Comparison of ENCODE assay signal across 8 mouse cellular contexts in the genomic region with DNA sequence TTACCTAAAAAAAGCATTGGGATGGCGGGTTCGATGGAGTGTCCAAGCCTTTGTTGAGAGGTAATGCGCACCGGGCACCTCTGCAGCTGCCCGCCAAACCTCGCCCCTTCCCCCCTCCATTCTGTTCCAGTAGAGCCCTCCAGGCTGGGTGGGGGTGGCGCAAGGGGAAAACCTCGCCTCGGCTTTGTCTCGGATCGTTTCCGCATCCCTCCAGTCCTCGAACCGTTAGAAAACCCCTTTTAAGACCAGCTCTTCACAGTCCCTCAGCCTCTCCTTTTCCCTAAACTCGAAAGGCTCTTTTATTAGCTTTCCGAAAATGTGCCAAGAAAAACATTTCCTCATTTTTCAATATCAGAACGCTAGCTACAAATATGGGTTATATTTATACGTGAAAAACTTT. TPM values are rescaled to one million over a fixed set of nuclear protein-coding genes. Genes with fewer than 3 reads are reported as not detected.
A peak's percentile ranks its signal among the peaks of the same experiment; 100 is the strongest.
DNase-seq lines count a peak whose midpoint lies in the region; ATAC-seq lines count a peak whose summit lies in the region.

No protein-coding gene starts in this region.

- under 1% methylated on average over 17 of the region's 18 CpGs for WGBS in embryonic facial prominence, embryonic 14.5 days
- 0% methylated on average over 18 of the region's 18 CpGs for WGBS in hindbrain, embryonic 12.5 days

- peak overlapping the region; percentile 97 for H3K27ac ChIP-seq in embryonic facial prominence, embryonic 14.5 days (replicated peaks; ENCODE audit: low read depth, low read length)
- peak overlapping the region; percentile 99 for H3K27ac ChIP-seq in hindbrain, embryonic 12.5 days

- H3K4me3 ChIP-seq in embryonic facial prominence, embryonic 14.5 days (ENCODE audit: low read depth, low read length): peak overlapping the region; percentile 85
- H3K4me3 ChIP-seq in hindbrain, embryonic 12.5 days: peak overlapping the region; percentile 80

- peak overlapping the region; percentile 92 for H3K4me2 ChIP-seq in embryonic facial prominence, embryonic 14.5 days (ENCODE audit: low read depth, low read length)
- H3K4me2 ChIP-seq in hindbrain, embryonic 12.5 days (replicated peaks): peak overlapping the region; percentile 79; the same call in 1 of the 2 replicates

- peak overlapping the region; percentile 94 for H3K9ac ChIP-seq in embryonic facial prominence, embryonic 14.5 days (ENCODE audit: low read depth, low read length)
- peak overlapping the region; percentile 97 for H3K9ac ChIP-seq in hindbrain, embryonic 12.5 days

- DNase-seq in heart, adult 11 months: peak; percentile 95
- no peak for DNase-seq in heart, adult 8-10 months (ENCODE audit: low spot score)
- peak; percentile 87 for DNase-seq in ZHBTc4 (ENCODE audit: low read depth, low spot score)
- DNase-seq in embryonic facial prominence, embryonic 14.5 days (ENCODE audit: low spot score): peak; percentile 65
- DNase-seq in liver: peak; percentile 66
- peak; percentile 50 for DNase-seq in naive thymus-derived CD4-positive, alpha-beta T cell, adult 2 months (ENCODE audit: low read depth)

- 0 out of 2 replicates have a peak, but pooled peaks have one; percentile 3 for ATAC-seq in embryonic facial prominence, embryonic 14.5 days (ENCODE audit: low read depth)
- 0 out of 2 replicates have a peak, but pooled peaks have one; percentile 7 for ATAC-seq in hindbrain, embryonic 12.5 days (ENCODE audit: low FRiP score)
- ATAC-seq in megakaryocyte-erythroid progenitor cell, adult 5-6 weeks (replicated peaks; ENCODE audit: low FRiP score, low TSS enrichment, poor library complexity, severe bottlenecking): no peak

- no peaks in the 10 kb centered on the region for H3K9me3 ChIP-seq in embryonic facial prominence, embryonic 14.5 days (ENCODE audit: control insufficient read depth, low read length)
- no peaks in the 10 kb centered on the region for H3K9me3 ChIP-seq in hindbrain, embryonic 12.5 days (replicated peaks)

- no peaks in the 10 kb centered on the region for H3K27me3 ChIP-seq in embryonic facial prominence, embryonic 14.5 days (replicated peaks; ENCODE audit: control insufficient read depth, insufficient read depth, low read length)
- no peaks in the 10 kb centered on the region for H3K27me3 ChIP-seq in hindbrain, embryonic 12.5 days

- H3K4me1 ChIP-seq in embryonic facial prominence, embryonic 14.5 days (ENCODE audit: control insufficient read depth, insufficient read depth, low read length): peaks cover 27% of the 10 kb centered on the region
- H3K4me1 ChIP-seq in hindbrain, embryonic 12.5 days: peaks cover 44% of the 10 kb centered on the region

- peaks cover 44% of the 10 kb centered on the region for H3K36me3 ChIP-seq in embryonic facial prominence, embryonic 14.5 days (ENCODE audit: control insufficient read depth, insufficient read depth, low read length)
- peaks cover 41% of the 10 kb centered on the region for H3K36me3 ChIP-seq in hindbrain, embryonic 12.5 days

RNA-seq across cellular contexts. Expression of gene Tubb5, which starts 0.6 kb away (rescaled TPM):
- 10 to 100 TPM; 65.2 to 94.6 (median 72.1) TPM for total RNA-seq in heart, adult 8-10 months (2022)
- 736 and 832 TPM in 2 replicates for polyA plus RNA-seq in embryonic facial prominence, embryonic 14.5 days (2014; fragmentation: Nextera tagmentation; extraction: Ambion mirVana)
- 1,505 and 1,511 TPM in 2 replicates for polyA plus RNA-seq in hindbrain, embryonic 12.5 days (2016; fragmentation: Nextera tagmentation; extraction: Ambion mirVana)
- total RNA-seq in megakaryocyte-erythroid progenitor cell, adult 5-6 weeks (2014; fragmentation: Nextera tagmentation): 823 and 947 TPM in 2 replicates
- total RNA-seq in megakaryocyte-erythroid progenitor cell, adult 5-6 weeks (2017): 678 and 844 TPM in 2 replicates

RNA-seq across cellular contexts. Expression of gene Mdc1, which starts 3.8 kb away (rescaled TPM):
- 10 to 100 TPM; 11.5 to 12.8 (median 12.0) TPM for total RNA-seq in heart, adult 8-10 months (2022)
- 10.2 and 14.8 TPM in 2 replicates for polyA plus RNA-seq in embryonic facial prominence, embryonic 14.5 days (2014; fragmentation: Nextera tagmentation; extraction: Ambion mirVana)
- polyA plus RNA-seq in hindbrain, embryonic 12.5 days (2016; fragmentation: Nextera tagmentation; extraction: Ambion mirVana): 14.4 and 18.2 TPM in 2 replicates
- 71.8 and 74.8 TPM in 2 replicates for total RNA-seq in megakaryocyte-erythroid progenitor cell, adult 5-6 weeks (2014; fragmentation: Nextera tagmentation)
- 18.4 and 19.8 TPM in 2 replicates for total RNA-seq in megakaryocyte-erythroid progenitor cell, adult 5-6 weeks (2017)

RNA-seq across cellular contexts. Expression of gene Flot1, which starts 14.5 kb away (rescaled TPM):
- 100 to 1,000 TPM; 154 to 174 (median 157) TPM for total RNA-seq in heart, adult 8-10 months (2022)
- 49.0 and 49.5 TPM in 2 replicates for polyA plus RNA-seq in embryonic facial prominence, embryonic 14.5 days (2014; fragmentation: Nextera tagmentation; extraction: Ambion mirVana)
- polyA plus RNA-seq in hindbrain, embryonic 12.5 days (2016; fragmentation: Nextera tagmentation; extraction: Ambion mirVana): 50.9 and 60.3 TPM in 2 replicates
- total RNA-seq in megakaryocyte-erythroid progenitor cell, adult 5-6 weeks (2014; fragmentation: Nextera tagmentation): 68.3 and 99.7 TPM in 2 replicates
- 73.0 and 82.4 TPM in 2 replicates for total RNA-seq in megakaryocyte-erythroid progenitor cell, adult 5-6 weeks (2017)

RNA-seq across cellular contexts. Expression of gene Ier3, which starts 16.0 kb away (rescaled TPM):
- total RNA-seq in heart, adult 8-10 months (2022): 10 to 100 TPM; 31.3 to 64.3 (median 38.9) TPM
- polyA plus RNA-seq in embryonic facial prominence, embryonic 14.5 days (2014; fragmentation: Nextera tagmentation; extraction: Ambion mirVana): 10.1 and 10.3 TPM in 2 replicates
- 5.8 and 6.3 TPM in 2 replicates for polyA plus RNA-seq in hindbrain, embryonic 12.5 days (2016; fragmentation: Nextera tagmentation; extraction: Ambion mirVana)
- total RNA-seq in megakaryocyte-erythroid progenitor cell, adult 5-6 weeks (2014; fragmentation: Nextera tagmentation): 9.4 and 18.1 TPM in 2 replicates
- 16.1 and 18.2 TPM in 2 replicates for total RNA-seq in megakaryocyte-erythroid progenitor cell, adult 5-6 weeks (2017)

RNA-seq across cellular contexts. Expression of gene Nrm, which starts 23.6 kb away (rescaled TPM):
- total RNA-seq in heart, adult 8-10 months (2022): 1 to 10 TPM; 1.7 to 2.9 (median 1.8) TPM
- 47.7 and 55.4 TPM in 2 replicates for polyA plus RNA-seq in embryonic facial prominence, embryonic 14.5 days (2014; fragmentation: Nextera tagmentation; extraction: Ambion mirVana)
- polyA plus RNA-seq in hindbrain, embryonic 12.5 days (2016; fragmentation: Nextera tagmentation; extraction: Ambion mirVana): 36.0 and 36.9 TPM in 2 replicates
- 27.0 and 32.4 TPM in 2 replicates for total RNA-seq in megakaryocyte-erythroid progenitor cell, adult 5-6 weeks (2014; fragmentation: Nextera tagmentation)
- total RNA-seq in megakaryocyte-erythroid progenitor cell, adult 5-6 weeks (2017): 15.0 and 26.4 TPM in 2 replicates

Comparison
In these comparisons a context has a peak if more than half of its experiments do, and no peak if none do; other contexts are left out.
1. RNA of gene Tubb5, which starts 0.6 kb away (total RNA-seq): 678 to 947 TPM in megakaryocyte-erythroid progenitor cell, adult 5-6 weeks; 65.2 to 94.6 TPM in heart, adult 8-10 months; every median in the first group is over 4 times any median in the second.